Mouse (Mus musculus): ENCODE measurements at regions not wholly inside any gene's neighbourhood (a gene's known extent, or its start where the extent isn't known, plus 50 kb on each side); places are given as distances from the start of the nearest gene placed in this dataset.

- peak; percentile 42 for DNase-seq
These were observed 73.5 kb downstream of the Tmem114 start for GRCm38 (mm10) chr16:8351424-8351823.

- no peak for DNase-seq
These were observed 75.8 kb downstream of the Tmem114 start for GRCm38 (mm10) chr16:8349148-8349547.

- DNase-seq: no peak
These were observed 76.3 kb downstream of the Tmem114 start for GRCm38 (mm10) chr16:8348645-8349044.

- DNase-seq: no peak
These were observed 79.7 kb downstream of the Tmem114 start for GRCm38 (mm10) chr16:8345216-8345615.

GRCm38 (mm10) chr16:8333081-8333710 is 91.7 kb downstream of the Tmem114 start:
- DNase-seq: peak; percentile 65

GRCm38 (mm10) chr16:8311996-8312395 is 112.9 kb downstream of the Tmem114 start:
- DNase-seq: peak; percentile 29

- DNase-seq: no peak
These were observed 118.5 kb downstream of the Tmem114 start for GRCm38 (mm10) chr16:8306389-8306788.

Data from retina, postnatal 1 day (tissue).